Mouse (Mus musculus) spleen, postnatal 14 days (tissue): Measurements from ENCODE around the gene Kiss1r.

Source experiments
- DNase-seq, 2 experiments: peaks; one replicate each; pipeline ENCODE4 v3.0.0; 2021 to 2022; ENCODE audit warnings: low spot score in 2 of 2

Kiss1r gene

DNA sequence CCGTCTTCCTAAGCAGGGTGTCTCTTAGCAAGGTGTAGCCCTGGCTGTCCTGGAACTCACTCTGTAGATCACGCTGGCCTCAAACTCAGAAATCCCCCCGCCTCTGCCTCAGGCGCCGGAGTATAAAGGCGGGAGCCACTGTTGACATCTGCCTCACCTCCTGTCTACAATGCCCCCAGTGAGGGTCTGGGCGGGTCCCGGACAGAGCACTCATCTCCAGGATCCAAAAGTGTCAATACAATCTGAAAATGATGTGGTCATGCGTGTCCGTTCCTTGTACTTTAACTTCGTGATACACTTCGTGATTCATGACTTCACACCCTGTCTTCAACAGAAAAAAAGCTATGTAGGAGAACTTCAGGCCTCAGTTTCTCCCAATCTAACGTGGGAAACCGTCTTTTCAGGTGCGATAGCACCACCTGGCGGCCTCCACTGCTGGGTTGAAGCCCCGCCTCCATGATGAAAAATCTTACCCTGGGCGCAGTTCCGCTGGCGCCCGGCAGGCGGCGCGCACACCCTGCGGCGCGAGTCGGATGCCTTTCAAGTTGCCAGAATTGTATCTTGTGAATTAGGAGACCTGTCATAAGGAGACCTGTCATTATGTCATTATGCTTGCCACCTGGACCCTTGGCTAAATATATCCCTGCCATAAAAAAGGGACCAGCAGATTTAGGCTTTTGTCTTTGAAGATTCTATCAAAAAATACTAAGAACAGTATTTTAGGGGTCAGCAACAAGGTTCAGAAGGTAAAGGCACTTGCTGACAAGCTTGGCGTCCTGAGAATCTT lies 8.4 kb downstream of the Kiss1r start:
- DNase-seq: peak; percentile 89 to 94

DNA sequence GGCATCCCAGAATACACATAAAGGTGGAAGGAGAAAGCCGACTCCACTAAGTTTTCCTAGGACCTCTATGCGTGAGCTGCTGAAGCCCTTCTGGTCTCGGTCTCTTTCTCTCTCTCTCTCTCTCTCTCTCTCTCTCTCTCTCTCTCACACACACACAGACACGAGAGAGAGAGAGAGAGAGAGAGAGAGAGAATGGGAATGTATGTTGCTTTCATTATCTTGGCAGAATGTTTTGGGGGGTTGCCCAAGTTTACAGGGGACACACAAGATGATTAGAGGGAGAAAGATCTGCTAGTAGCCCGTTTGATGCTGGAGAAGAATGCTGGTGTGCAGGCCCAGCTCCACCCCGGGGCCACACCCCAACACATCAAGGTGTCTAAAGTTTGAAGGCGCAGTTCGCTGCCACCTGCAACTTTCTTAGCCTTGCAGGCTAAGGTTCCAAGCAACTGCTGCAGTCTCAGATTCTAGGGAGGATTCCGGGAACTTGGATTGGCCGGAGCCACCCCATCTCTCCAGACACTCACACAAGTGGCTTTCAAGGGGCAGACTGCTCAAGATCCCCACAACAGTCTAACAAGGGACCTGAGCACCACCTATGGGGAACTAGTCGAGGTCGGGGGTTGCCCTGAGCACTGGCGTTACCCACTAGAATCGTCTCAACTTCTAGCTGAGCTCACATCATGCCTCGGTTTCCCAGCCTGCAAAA lies 9.2 kb downstream of the Kiss1r start:
- DNase-seq: no peak

GRCm38 (mm10) chr10:79926491-79927323 lies 9.9 kb downstream of the Kiss1r start, which contains the start of gene Arid3a:
Gene Arid3a, plus strand, starts transcription at chr10:79927043.
- DNase-seq: peak; percentile 81 to 84

DNA sequence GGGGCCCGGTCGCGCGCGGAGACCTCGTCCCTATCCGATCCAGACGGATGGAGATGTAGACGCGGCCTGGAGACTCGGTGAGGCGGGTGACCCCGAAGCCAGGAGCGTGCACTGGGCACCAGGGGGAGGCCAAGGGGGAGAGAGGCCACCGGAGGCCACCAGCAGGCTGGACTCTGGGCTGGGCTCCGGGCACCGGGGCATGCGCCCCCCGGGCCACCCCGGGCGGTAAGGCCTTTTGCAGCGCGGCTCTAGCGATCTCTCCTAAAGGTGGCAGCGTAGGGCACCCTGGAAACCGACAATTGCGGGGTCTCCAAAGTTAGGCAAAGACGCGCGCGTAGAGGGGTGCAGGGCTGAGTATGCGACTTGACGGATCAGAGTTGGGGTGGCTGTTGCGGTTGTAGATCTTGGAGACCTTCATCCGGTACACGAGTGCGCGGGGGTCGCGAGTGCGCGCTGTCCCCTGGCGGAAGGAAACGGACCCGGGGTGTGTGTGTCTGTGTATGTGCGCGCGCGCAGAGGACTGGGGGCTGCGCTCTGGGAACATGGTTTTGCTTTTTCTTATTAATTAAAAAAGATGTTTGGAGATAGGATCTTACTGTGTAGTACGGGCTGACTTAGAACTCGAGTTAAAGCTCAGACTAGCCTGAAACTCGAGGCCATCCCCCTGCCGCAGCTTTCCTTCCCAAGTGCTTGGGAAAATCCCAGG lies 10.7 kb downstream of the Kiss1r start:
- peak; percentile 33 to 58 for DNase-seq

GRCm38 (mm10) chr10:79928030-79928694 lies 11.4 kb downstream of the Kiss1r start:
- DNase-seq: no peak

DNA sequence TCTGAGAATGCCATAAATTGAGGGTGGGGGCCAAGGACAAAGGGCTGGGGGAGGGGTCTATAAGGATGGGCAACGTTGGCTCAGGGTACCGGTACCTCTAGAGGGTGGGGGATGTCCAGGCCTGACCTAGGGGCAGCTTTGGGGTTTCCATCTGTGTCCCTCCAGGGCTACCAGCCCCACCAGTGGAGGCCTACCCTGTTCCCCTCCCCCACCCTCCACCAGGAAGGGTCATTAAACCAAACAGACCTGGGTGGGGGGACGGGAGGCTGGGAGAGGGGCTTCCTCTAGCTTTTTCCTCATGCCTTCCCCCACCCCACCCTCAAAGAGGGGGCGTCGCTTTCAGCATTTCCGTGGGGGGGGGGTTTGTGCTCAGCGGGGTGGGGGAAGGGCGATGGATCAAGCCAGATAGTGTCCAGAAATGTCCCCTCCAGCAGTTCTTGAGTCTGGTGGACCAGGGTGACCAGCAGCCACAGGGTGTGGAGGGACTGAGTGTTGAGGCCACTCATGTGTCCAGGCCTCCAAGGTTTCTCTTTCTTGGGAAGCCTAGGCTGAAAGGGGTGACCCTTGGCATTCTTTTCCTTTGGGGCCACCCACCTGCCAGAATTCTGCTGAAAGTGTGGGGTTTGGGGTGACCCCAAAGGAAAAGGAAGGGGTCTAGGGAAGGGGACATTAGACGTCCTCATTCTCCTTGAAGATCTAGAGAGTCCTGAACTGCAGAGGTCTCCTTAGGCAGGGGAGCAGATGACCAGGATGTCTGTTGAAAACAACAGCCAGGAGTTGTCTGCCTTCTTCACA lies 12.3 kb downstream of the Kiss1r start:
- DNase-seq: no peak

- DNase-seq: no peak
Observed at GRCm38 (mm10) chr10:79929967-79930825, 13.4 kb downstream of the Kiss1r start.

DNA sequence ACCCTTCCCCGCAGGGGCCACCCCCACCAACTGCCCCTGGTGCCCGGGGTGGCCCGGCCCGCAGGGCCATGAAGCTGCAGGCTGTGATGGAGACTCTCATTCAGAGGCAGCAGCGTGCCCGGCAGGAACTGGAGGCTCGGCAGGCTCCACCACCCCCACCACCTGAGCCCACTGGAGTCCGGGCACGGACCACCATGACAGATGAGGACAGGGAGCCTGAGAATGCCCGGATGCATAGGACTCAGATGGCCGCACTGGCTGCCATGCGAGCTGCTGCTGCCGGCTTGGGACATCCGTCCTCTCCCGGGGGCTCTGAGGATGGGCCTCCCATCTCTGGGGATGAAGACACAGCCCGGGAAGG lies 14.0 kb downstream of the Kiss1r start:
- DNase-seq: no peak

DNA sequence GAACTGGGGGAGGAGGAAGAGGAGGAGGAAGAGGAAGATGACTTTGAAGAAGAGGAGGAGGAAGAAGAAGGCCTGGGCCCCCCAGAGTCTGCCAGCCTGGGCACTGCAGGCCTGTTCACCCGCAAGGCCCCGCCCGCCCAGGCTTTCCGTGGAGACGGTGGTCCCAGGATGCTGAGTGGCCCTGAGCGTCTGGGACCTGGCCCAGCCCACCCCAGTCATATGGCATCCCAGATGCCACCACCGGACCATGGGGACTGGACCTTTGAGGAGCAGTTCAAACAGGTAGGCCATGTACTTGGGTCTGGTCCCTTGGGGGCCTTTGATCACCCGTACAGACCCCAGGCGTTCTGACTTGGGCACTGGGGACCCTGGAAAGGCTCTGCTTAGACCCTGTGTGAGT lies 15.0 kb downstream of the Kiss1r start:
- DNase-seq: no peak

DNA sequence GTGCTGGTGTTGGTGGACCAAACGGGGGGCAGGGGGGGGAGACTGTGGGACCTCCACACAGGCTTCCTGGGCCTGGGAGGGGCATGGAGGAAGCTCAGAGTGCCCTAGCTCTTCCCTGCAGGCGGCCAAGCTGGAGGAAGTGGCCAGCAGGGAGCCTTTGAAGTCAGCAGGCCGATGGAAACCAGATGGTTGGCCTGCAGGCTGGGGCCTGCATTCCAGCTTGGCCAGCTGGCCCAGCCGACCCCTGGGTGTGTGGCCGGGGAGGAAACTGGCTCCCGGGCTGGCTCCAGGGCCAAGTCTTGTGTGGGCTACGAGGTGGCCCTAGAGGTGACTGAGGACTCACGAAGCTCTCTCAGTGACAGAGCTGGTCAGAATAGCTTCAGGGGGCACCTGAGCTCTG lies 16.0 kb downstream of the Kiss1r start:
- no peak for DNase-seq

- DNase-seq: no peak
Observed at GRCm38 (mm10) chr10:79933145-79933679, 16.4 kb downstream of the Kiss1r start.

DNA sequence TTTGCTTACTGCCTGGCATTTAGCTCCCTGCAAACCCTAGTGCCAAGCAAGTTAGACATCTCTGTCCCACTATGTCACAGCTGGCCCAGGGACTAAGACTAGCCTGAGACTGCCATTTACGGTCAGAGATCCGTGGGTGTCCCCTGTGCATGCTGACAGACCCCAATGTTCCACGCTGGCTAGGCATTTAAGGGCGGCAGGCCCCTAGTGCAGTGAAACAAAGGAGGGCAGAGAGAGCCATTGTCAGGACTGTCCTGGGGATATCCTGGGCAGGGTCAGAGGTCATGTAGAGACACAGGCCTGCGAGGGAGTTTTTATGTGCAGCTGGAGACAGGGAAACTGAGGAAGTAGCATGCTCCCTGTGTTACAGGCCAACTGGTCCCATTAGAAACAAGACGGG lies 17.1 kb downstream of the Kiss1r start:
- no peak for DNase-seq

DNA sequence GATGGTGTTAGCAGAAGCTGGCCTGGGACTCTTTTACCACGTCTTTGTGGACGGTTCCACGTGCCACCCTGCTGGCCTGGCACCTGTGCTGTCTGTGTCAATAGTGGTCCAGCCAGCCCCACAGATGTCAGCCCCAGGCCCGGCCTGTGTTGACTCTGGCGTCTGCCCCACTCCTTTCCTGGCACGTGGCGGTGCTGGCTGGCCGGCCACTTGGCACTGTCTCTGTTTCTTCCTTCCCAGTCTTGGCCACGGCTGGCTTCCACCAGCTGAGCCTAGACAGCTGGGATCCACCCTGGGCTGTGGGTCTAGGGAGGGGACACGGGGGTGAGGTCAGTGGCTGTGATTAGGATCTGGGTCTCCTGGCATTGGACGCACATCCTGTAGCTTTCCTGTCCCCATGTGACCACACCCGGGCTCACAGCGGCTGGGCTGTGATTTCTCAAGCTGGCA lies 17.5 kb downstream of the Kiss1r start:
- no peak for DNase-seq

- no peak for DNase-seq
Observed at GRCm38 (mm10) chr10:79934794-79935569, 18.2 kb downstream of the Kiss1r start.

GRCm38 (mm10) chr10:79936284-79936910 lies 19.6 kb downstream of the Kiss1r start:
- DNase-seq: no peak

DNA sequence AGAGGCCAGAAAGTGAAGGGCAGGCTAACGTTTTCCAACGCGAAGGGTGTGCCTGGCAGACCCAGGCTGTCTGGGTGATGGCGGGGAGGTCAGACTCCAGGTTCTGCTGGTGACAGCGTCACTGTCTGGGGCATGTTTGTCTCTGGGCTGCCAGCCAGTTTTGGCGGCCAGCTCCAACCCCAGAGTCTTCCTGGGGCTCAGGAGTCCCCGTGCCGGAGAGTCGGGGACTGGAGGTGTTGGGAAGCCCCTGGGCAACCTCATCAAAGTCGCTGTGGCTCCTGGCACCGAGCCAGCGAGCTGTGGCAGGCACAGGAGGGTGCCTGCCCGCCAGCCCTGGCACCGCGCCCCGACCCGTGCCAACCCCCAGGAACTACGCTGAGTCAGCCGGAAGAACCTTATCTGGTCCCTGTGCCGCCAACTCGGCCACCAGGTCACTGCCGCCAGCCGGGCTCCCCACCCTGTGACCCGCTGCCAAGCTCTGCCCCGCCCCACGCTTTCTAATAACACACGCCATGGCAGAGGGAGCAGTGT lies 20.2 kb downstream of the Kiss1r start:
- peak; percentile 82 to 84 for DNase-seq

GRCm38 (mm10) chr10:79937775-79938526 lies 21.2 kb downstream of the Kiss1r start:
- no peak for DNase-seq
